Mouse (Mus musculus): Measurements from ENCODE around the gene Kif1a. TPM values are rescaled to one million over a fixed set of nuclear protein-coding genes. Genes with fewer than 3 reads are reported as not detected.
A peak's percentile ranks its signal among the peaks of the same experiment; 100 is the strongest.

Kif1a gene
- total and polyA plus RNA-seq, 3 experiments = not detected

- Histone ChIP-seq H3K36me3 (ENCODE audit: control insufficient read depth in 1 of 2, insufficient read depth in 2 of 2, low read length in 2 of 2) (no peaks in the 10 kb centered on the region), H3K4me1 (ENCODE audit: control insufficient read depth in 1 of 2, insufficient read depth in 2 of 2, low read length in 2 of 2) (no peaks in the 10 kb centered on the region), H3K79me2 (ENCODE audit: control insufficient read depth, insufficient read depth, low read length, poor library complexity) (no peaks in the 10 kb centered on the region), H3K4me3 (ENCODE audit: control insufficient read depth in 1 of 2, insufficient read depth in 1 of 2, low read depth in 2 of 2, low read length in 2 of 2) (no peak overlapping the region), H3K27ac (ENCODE audit: control insufficient read depth, low read depth, low read length) (no peak overlapping the region), H3K9ac (ENCODE audit: control insufficient read depth, low read depth, low read length, poor library complexity, severe bottlenecking) (no peak overlapping the region), H3K27me3 (ENCODE audit: control insufficient read depth in 1 of 2, insufficient read depth in 2 of 2, low read length in 2 of 2) (no peaks in the 10 kb centered on the region), H3K9me3 (replicated peaks; ENCODE audit: insufficient read depth, low read length) (no peaks in the 10 kb centered on the region)
- peak; percentile 44 for TF ChIP-seq RAD21 (IDR thresholded peaks at IDR 0.05; ENCODE audit: low read depth, low read length)
- TF ChIP-seq MEF2A (IDR thresholded peaks at IDR 0.05; ENCODE audit: extremely low read depth, insufficient replicate concordance, low read depth, low read length, poor library complexity, severe bottlenecking) = no peak
- no peak for TF ChIP-seq E2F4 (IDR thresholded peaks at IDR 0.05; ENCODE audit: borderline replicate concordance, low read depth, low read length)
- TF ChIP-seq SMC3 (IDR thresholded peaks at IDR 0.05; ENCODE audit: low read depth, low read length) = peak; percentile 68
- TF ChIP-seq SIN3A (IDR thresholded peaks at IDR 0.05; ENCODE audit: low read length) = no peak
- no peak for TF ChIP-seq TBP (IDR thresholded peaks at IDR 0.05; ENCODE audit: low read depth, low read length)
- TF ChIP-seq ZC3H11A (IDR thresholded peaks at IDR 0.05; ENCODE audit: low read depth, low read length) = peak; percentile 44
- TF ChIP-seq CTCF (IDR thresholded peaks at IDR 0.05 in 2 of 3, conservative IDR thresholded peaks at IDR 0.05 in 1 of 3; ENCODE audit: control insufficient read depth in 1 of 3, insufficient read depth in 1 of 3, low read depth in 2 of 3, low read length in 3 of 3, poor library complexity in 1 of 3, severe bottlenecking in 1 of 3) = peak; percentile 63 to 80 (median 79)
- TF ChIP-seq EP300 (IDR thresholded peaks at IDR 0.05; ENCODE audit: low read depth in 1 of 2, low read length in 2 of 2) = no peak
- TF ChIP-seq RCOR1 (IDR thresholded peaks at IDR 0.05; ENCODE audit: low read depth, low read length) = no peak
- DNase-seq (ENCODE audit: low read depth, low spot score) = peak; percentile 38
These were observed 87.3 kb downstream of the Kif1a start for GRCm38 (mm10) chr1:93014460-93014859.

GRCm38 (mm10) chr1:93013367-93013766 is 88.4 kb downstream of the Kif1a start:
- DNase-seq (ENCODE audit: low read depth, low spot score) = no peak
- Histone ChIP-seq H3K4me3 (ENCODE audit: control insufficient read depth in 1 of 2, insufficient read depth in 1 of 2, low read depth in 2 of 2, low read length in 2 of 2) (no peak overlapping the region), H3K9me3 (replicated peaks; ENCODE audit: insufficient read depth, low read length) (no peaks in the 10 kb centered on the region), H3K79me2 (ENCODE audit: control insufficient read depth, insufficient read depth, low read length, poor library complexity) (no peaks in the 10 kb centered on the region), H3K36me3 (ENCODE audit: control insufficient read depth in 1 of 2, insufficient read depth in 2 of 2, low read length in 2 of 2) (no peaks in the 10 kb centered on the region), H3K4me1 (ENCODE audit: control insufficient read depth in 1 of 2, insufficient read depth in 2 of 2, low read length in 2 of 2) (no peaks in the 10 kb centered on the region), H3K27ac (ENCODE audit: control insufficient read depth, low read depth, low read length) (no peak overlapping the region), H3K9ac (ENCODE audit: control insufficient read depth, low read depth, low read length, poor library complexity, severe bottlenecking) (no peak overlapping the region), H3K27me3 (ENCODE audit: control insufficient read depth in 1 of 2, insufficient read depth in 2 of 2, low read length in 2 of 2) (no peaks in the 10 kb centered on the region)
- TF ChIP-seq ZKSCAN1 (IDR thresholded peaks at IDR 0.05; ENCODE audit: low read depth, low read length) (no peak), TBP (IDR thresholded peaks at IDR 0.05; ENCODE audit: low read depth, low read length) (no peak), ELF1 (IDR thresholded peaks at IDR 0.05; ENCODE audit: low read depth, low read length) (no peak), SMC3 (IDR thresholded peaks at IDR 0.05; ENCODE audit: low read depth, low read length) (no peak), TAL1 (IDR thresholded peaks at IDR 0.05; ENCODE audit: low read length) (no peak), SIN3A (IDR thresholded peaks at IDR 0.05; ENCODE audit: low read length) (no peak)

GRCm38 (mm10) chr1:93012103-93012585 is 89.6 kb downstream of the Kif1a start:
- H3K4me3 ChIP-seq (ENCODE audit: control insufficient read depth in 1 of 2, insufficient read depth in 1 of 2, low read depth in 2 of 2, low read length in 2 of 2) = no peak overlapping the region
- H3K27ac ChIP-seq (ENCODE audit: control insufficient read depth, low read depth, low read length) = no peak overlapping the region
- H3K9me3 ChIP-seq (replicated peaks; ENCODE audit: insufficient read depth, low read length) = no peaks in the 10 kb centered on the region
- DNase-seq (ENCODE audit: low read depth, low spot score) = no peak
- no peaks in the 10 kb centered on the region for H3K79me2 ChIP-seq (ENCODE audit: control insufficient read depth, insufficient read depth, low read length, poor library complexity)
- no peaks in the 10 kb centered on the region for H3K27me3 ChIP-seq (ENCODE audit: control insufficient read depth in 1 of 2, insufficient read depth in 2 of 2, low read length in 2 of 2)
- no peaks in the 10 kb centered on the region for H3K4me1 ChIP-seq (ENCODE audit: control insufficient read depth in 1 of 2, insufficient read depth in 2 of 2, low read length in 2 of 2)
- H3K36me3 ChIP-seq (ENCODE audit: control insufficient read depth in 1 of 2, insufficient read depth in 2 of 2, low read length in 2 of 2) = no peaks in the 10 kb centered on the region
- H3K9ac ChIP-seq (ENCODE audit: control insufficient read depth, low read depth, low read length, poor library complexity, severe bottlenecking) = no peak overlapping the region
- no peak for TF ChIP-seq GABPA (IDR thresholded peaks at IDR 0.05; ENCODE audit: low read depth, low read length)
- TF ChIP-seq BHLHE40 (IDR thresholded peaks at IDR 0.05; ENCODE audit: borderline replicate concordance, low read depth, low read length) = no peak
- TF ChIP-seq USF2 (IDR thresholded peaks at IDR 0.05; ENCODE audit: borderline replicate concordance in 1 of 2, insufficient read depth in 1 of 2, low read depth in 1 of 2, low read length in 2 of 2) = no peak
- no peak for TF ChIP-seq JUND (IDR thresholded peaks at IDR 0.05; ENCODE audit: low read depth, low read length)
- TF ChIP-seq POLR2AphosphoS2 (IDR thresholded peaks at IDR 0.05; ENCODE audit: low read length) = no peak
- no peak for TF ChIP-seq ZMIZ1 (IDR thresholded peaks at IDR 0.05; ENCODE audit: low read depth, low read length)
- no peak for TF ChIP-seq NELFE (IDR thresholded peaks at IDR 0.05; ENCODE audit: low read depth, low read length)
- no peak for TF ChIP-seq RAD21 (IDR thresholded peaks at IDR 0.05; ENCODE audit: low read depth, low read length)
- TF ChIP-seq TBP (IDR thresholded peaks at IDR 0.05; ENCODE audit: low read depth, low read length) = no peak
- TF ChIP-seq MYB (IDR thresholded peaks at IDR 0.05; ENCODE audit: low read depth, low read length) = no peak
- TF ChIP-seq USF1 (IDR thresholded peaks at IDR 0.05; ENCODE audit: low read depth, low read length) = no peak
- TF ChIP-seq MAX (IDR thresholded peaks at IDR 0.05; ENCODE audit: low read length) = no peak
- TF ChIP-seq GATA1 (IDR thresholded peaks at IDR 0.05; ENCODE audit: low read depth, low read length) = no peak
- TF ChIP-seq POLR2A (IDR thresholded peaks at IDR 0.05; ENCODE audit: control insufficient read depth in 1 of 2, insufficient read depth in 1 of 2, low read depth in 1 of 2, low read length in 2 of 2, poor library complexity in 1 of 2) = no peak
- TF ChIP-seq EP300 (IDR thresholded peaks at IDR 0.05; ENCODE audit: low read depth in 1 of 2, low read length in 2 of 2) = no peak
- TF ChIP-seq CHD1 (IDR thresholded peaks at IDR 0.05; ENCODE audit: low read depth, low read length) = no peak
- TF ChIP-seq SMC3 (IDR thresholded peaks at IDR 0.05; ENCODE audit: low read depth, low read length) = no peak

All from MEL (cell line).